Mouse (Mus musculus) cerebellum, adult 2 months (tissue): ENCODE measurements around the gene Lin7a. TPM values are rescaled to one million over a fixed set of nuclear protein-coding genes. Genes with fewer than 3 reads are reported as not detected.

Experiments
- DNase-seq, 2 experiments: peaks; one replicate each; pipeline ENCODE4 v3.0.0; 2021
- H3K27ac ChIP-seq: fragments of 200-500 bp; 2 replicates; pipeline ENCODE4 v1.5.1; 2012; ENCODE audit warnings: low read length, control low read depth, inconsistent platforms; ENCODE audit not compliant: insufficient read depth
- H3K27me3 ChIP-seq: fragments of 200-500 bp; 2 replicates; pipeline ENCODE4 v1.6.1; 2012; ENCODE audit warnings: inconsistent platforms, mild to moderate bottlenecking, low read length, moderate library complexity; ENCODE audit not compliant: control insufficient read depth, insufficient read depth
- H3K4me1 ChIP-seq: fragments of 200-500 bp; 2 replicates; pipeline ENCODE4 v1.6.1; 2011; ENCODE audit warnings: low read length; ENCODE audit not compliant: control insufficient read depth, insufficient read depth
- H3K4me3 ChIP-seq: fragments of 200-500 bp; replicated peaks from 2 replicates; pipeline ENCODE3; 2011; ENCODE audit warnings: mild to moderate bottlenecking, low read depth, low read length, control low read depth; ENCODE audit not compliant: insufficient read depth
- CTCF ChIP-seq: fragments of 200-500 bp; IDR thresholded peaks from 2 replicates; pipeline ENCODE4 v1.5.1; 2011; ENCODE audit warnings: low read depth, mild to moderate bottlenecking, control low read depth, low read length, moderate library complexity, borderline replicate concordance; ENCODE audit not compliant: insufficient read depth
- POLR2A ChIP-seq: fragments of 200-500 bp; IDR thresholded peaks from 2 replicates; pipeline ENCODE4 v1.6.1; 2011; ENCODE audit warnings: low read length, control low read depth, borderline replicate concordance; ENCODE audit not compliant: insufficient read depth
- WGBS: fragments of 180-500 bp; shearing (Covaris S2); methylation state at CpG from one replicate; pipeline ENCODE4 v1.1.7; 2018; 5-methylcytosine and 5-hydroxymethylcytosine counted together
- polyA plus RNA-seq: library from polyadenylated mRNA; depleted of rRNA; stranded (reverse); fragments of >200 nt; gene quantifications from 2 replicates; pipeline ENCODE4 v1.2.3, GENCODE M21; 2012

Gene Lin7a
- polyA plus RNA-seq, 1 experiment = 49.4 TPM

DNA sequence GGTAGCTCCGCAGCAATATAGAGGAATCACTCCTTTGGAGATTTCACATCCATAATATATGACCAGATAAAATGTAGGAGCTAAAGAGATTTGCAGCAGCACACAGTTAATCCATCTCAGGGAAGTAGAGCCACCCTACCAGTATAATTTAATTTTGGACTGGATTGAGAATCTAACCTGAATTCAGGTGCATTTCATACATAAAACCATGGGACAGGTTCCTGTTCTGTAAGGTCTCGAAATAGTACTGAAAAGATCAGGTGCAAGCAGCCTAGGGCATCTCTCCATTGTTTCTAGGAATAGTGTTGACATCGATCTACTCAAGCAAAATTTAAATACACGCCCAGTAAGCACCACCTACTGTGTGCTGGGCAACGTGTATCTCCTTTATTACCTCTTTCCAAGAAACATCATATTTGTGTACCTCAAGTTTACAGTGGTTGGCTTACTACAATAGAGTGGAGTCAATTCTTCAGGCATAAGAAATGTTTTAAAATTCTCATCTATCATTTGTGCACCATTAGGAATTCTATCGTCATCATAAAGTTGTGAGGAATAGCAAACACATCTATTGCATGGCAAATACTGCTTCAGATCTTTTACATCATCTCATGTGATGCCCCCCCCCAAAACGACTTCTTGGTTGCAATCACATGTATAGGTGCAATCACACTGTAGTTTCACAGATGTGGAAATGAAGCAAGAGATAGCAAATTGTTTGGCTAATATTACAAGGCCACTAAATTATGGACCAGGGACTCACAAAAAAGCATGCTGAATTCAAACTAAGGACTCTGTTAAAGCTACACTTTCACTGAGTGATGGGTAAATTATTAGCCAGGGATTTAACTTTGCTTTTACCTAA is 20.9 kb upstream of the Lin7a start:
- 73% methylated on average over 7 of the region's 7 CpGs for WGBS
- no peak for DNase-seq
- H3K27ac ChIP-seq = no peak overlapping the region

DNA sequence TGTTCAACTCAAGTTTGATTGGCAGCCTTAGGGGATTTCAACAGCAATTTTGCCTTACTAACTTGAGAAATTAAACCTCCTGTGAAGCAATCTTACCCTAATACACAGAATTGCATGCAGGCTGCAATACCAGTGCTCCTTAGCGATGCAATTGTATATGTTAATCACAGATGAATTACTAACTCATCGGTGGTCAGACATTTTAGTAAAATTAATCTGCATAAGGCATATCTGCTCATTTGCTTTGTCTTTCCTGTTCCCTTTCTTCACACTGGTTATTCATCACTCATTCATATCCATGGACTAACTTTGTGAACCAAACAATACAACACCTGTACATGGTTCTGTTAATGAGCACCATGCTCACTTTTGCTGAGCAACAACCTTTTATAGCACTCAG is 20.2 kb upstream of the Lin7a start:
- DNase-seq = no peak
- Histone ChIP-seq H3K27ac (no peak overlapping the region), H3K4me3 (no peak overlapping the region), H3K27me3 (no peaks in the 10 kb centered on the region), H3K4me1 (no peaks in the 10 kb centered on the region)
- 81% methylated on average over 2 of the region's 2 CpGs for WGBS
- no peak for TF ChIP-seq POLR2A
- TF ChIP-seq CTCF = no peak

More for the DNA sequence above, 20.9 kb upstream of the Lin7a start:
- Histone ChIP-seq H3K4me3 (no peak overlapping the region), H3K4me1 (no peaks in the 10 kb centered on the region), H3K27me3 (no peaks in the 10 kb centered on the region)
- TF ChIP-seq POLR2A (no peak), CTCF (no peak)

DNA sequence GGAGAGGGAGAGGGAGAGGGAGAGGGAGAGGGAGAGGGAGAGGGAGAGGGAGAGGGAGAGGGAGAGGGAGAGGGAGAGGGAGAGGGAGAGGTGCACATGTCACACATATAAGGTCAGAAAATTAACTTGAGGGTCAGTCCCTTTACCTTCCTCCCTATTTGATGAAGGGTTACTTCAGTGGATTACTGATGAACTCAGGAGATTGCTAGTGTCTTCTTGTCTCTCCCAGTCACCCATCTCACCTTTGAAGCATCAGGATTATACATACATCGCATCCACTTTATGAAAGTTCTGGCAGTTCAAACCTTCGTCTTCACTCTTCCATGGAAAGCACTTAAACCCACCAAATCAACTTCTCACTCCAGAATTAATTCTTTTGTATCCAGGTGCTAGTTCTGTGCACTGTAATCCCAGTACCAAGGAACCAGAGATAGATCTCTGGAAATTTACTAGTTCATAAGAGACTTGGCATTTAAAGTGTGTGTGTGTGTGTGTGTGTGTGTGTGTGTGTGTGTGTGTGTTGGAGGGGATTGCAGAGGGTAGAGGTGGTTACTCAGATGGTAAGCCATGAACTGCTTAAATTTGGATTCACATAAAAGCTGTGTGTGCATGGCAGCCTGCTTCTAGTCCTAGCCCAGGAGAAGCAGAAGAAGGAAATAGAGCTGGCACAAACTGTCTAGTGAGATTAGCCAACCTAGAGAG is 19.5 kb upstream of the Lin7a start:
- TF ChIP-seq CTCF = no peak
- no peak for TF ChIP-seq POLR2A
- Histone ChIP-seq H3K4me3 (no peak overlapping the region), H3K27ac (no peak overlapping the region), H3K4me1 (no peaks in the 10 kb centered on the region), H3K27me3 (no peaks in the 10 kb centered on the region)
- WGBS = 96% methylated on average over 2 of the region's 2 CpGs
- DNase-seq = no peak

DNA sequence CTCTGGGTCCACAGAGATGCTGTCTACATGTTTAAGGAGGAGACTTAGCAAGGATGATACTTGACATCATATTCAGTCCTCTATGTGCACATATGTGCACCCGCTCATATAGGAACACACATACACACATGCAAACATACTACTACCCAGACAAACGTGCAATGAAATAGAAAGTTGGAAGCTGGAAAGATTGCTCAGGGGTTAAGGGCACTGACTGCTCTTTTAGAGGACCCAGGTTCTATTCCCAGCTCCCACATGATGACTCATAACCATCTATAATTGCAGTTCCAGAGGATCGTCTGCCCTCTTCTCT is 19.0 kb upstream of the Lin7a start:
- H3K27me3 ChIP-seq = no peaks in the 10 kb centered on the region
- no peak for TF ChIP-seq CTCF
- no peak for TF ChIP-seq POLR2A
- DNase-seq = no peak
- H3K27ac ChIP-seq = no peak overlapping the region
- 93% methylated on average over 3 of the region's 3 CpGs for WGBS
- no peak overlapping the region for H3K4me3 ChIP-seq
- no peaks in the 10 kb centered on the region for H3K4me1 ChIP-seq

DNA sequence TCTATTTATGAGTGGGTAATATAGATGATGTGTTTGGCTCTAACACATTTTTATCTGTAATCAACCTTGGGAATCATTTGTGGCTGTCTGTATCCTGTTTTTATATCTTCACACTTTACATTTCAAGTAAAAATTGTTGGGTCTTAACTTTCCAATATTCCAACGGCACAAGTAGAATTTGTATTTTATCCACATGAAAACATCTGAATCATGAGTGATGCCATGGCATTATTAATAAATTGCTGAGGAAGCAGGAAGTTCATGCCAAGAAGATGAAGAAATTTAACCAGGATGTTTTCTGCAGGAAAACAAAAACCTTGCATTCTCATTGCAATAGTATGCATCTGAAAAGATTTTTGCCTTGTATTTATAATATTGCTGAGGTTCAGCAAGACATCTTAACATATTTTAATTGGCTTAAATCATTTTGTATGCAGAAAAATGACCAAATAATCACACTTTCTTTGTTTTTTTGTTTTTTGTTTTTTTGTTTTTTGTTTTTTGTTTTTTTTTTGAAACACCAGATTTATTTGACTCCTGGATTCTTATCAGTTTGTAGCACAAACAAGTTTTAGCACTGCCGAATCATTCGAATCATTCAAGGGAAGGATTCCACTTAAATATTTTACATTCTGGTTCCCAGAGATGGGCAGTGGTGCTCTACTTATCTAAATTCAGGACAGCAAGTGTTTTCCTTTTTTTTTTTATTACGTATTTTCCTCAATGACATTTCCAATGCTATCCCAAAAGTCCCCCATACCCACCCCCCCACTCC is 18.1 kb upstream of the Lin7a start:
- no peak for TF ChIP-seq POLR2A
- no peak for TF ChIP-seq CTCF

DNA sequence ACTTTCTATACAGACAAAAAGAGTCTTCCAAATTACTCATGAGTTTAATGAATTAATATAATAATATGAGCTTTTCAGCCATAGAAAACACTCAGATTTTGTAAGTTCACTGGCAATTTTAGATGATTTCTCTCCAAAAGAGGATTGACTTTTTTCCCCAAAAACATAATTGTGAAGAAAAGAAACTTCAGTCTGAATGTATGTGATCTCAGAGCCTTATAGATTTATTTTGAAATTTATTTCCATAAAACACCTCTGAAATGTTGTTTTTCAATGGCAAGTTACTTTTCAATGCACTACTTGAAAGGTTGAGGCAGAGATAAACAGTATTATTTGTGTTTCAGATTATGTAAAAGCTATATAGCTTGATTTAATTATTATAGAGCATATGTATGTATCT is 16.8 kb upstream of the Lin7a start:
- Histone ChIP-seq H3K4me1 (no peaks in the 10 kb centered on the region), H3K27ac (no peak overlapping the region), H3K4me3 (no peak overlapping the region), H3K27me3 (no peaks in the 10 kb centered on the region)
- no peak for TF ChIP-seq CTCF
- no peak for TF ChIP-seq POLR2A
- DNase-seq = no peak

More for the DNA sequence above, 18.1 kb upstream of the Lin7a start:
- Histone ChIP-seq H3K4me1 (no peaks in the 10 kb centered on the region), H3K27me3 (no peaks in the 10 kb centered on the region), H3K27ac (no peak overlapping the region), H3K4me3 (no peak overlapping the region)
- DNase-seq = no peak
- WGBS = 91% methylated on average over 4 of the region's 4 CpGs

DNA sequence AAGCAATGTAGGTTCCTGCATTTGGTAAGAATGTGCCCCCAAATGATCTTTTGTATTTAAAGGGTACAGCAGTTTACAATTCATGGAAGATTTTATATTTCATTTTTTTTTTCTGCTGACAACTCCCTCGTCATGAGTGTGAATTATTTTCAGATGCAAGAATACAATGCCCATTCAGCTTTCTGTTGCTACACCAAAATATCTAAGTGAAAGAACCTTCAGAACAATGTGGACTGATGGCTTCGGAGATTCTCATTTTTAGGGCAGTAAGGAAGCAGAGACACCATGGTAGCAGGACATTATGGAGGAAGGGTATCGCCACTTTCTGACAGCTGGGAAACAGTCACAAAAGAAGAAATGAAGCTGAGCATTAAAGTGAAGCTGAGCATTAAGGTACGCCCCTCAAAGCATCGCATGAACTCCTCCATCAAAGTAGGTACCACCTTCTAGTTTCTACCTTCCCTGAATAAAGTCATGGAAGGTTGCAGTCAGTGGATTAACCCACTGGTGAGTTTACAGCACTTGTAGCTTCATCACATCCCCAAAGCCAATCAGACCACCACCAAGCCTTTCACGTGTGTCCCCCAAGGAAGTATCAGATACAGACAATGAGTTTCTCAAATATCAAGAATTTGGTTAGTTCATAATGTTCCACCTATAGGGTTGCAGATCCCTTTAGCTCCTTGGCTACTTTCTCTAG is 16.0 kb upstream of the Lin7a start:
- H3K4me3 ChIP-seq = no peak overlapping the region
- DNase-seq = no peak
- H3K4me1 ChIP-seq = no peaks in the 10 kb centered on the region
- no peaks in the 10 kb centered on the region for H3K27me3 ChIP-seq
- no peak for TF ChIP-seq CTCF
- TF ChIP-seq POLR2A = no peak
- 93% methylated on average over 6 of the region's 6 CpGs for WGBS
- no peak overlapping the region for H3K27ac ChIP-seq
